Mouse (Mus musculus): Measurements from ENCODE around the gene Mn1.

Gene Mn1

GRCm38 (mm10) chr5:111434342-111434842 is 17.2 kb downstream of the Mn1 start:
- DNase-seq: no peak

- no peak for DNase-seq
Observed at GRCm38 (mm10) chr5:111436260-111436659, 19.1 kb downstream of the Mn1 start.

DNA sequence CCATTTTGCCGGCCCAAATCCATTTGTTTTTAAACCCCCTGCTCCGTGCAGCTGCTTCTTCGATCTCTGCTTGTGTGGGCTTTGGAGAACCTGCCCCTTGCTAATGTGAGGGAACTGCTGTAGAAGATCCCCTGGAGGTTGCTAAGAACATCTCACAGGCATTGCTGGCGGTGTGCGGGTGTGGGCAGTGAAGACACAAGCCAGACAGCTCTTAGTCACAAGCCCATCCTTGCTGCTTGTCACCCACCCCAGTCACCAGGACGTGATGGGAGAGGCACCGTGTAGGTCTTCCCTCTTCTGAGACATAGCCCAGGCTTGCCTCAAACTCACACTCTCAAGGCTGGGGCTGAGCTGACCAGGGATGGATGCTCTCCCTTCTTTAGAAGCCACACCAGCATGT is 20.0 kb downstream of the Mn1 start:
- DNase-seq: no peak

GRCm38 (mm10) chr5:111438336-111438735 is 21.2 kb downstream of the Mn1 start:
- DNase-seq: no peak

- DNase-seq: no peak
Observed at GRCm38 (mm10) chr5:111438821-111439220, 21.7 kb downstream of the Mn1 start.

- DNase-seq: no peak
Observed at GRCm38 (mm10) chr5:111440264-111440663, 23.1 kb downstream of the Mn1 start.

- no peak for DNase-seq
Observed at GRCm38 (mm10) chr5:111442151-111442871, 25.1 kb downstream of the Mn1 start.

DNA sequence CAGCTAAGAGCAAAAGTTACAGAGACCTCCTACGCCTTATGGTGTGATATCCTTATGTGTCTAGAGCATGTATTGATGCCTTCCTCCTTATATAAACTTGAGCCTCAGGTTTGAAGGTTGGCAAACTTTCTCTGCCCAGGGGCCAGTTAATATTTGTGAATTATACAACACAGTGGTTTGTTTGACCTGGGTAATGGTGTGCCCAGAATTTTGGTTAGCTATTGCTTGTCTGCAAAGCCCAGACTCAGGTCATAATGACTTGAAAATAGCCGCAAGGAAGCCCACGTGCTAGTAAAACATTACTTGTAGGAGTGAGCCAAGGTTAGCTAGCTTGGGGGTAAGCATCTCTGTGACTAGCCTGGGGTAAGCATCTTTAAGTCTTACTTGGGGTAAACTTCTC is 26.5 kb downstream of the Mn1 start:
- no peak for DNase-seq

GRCm38 (mm10) chr5:111444361-111444760 is 27.2 kb downstream of the Mn1 start:
- no peak for DNase-seq

DNA sequence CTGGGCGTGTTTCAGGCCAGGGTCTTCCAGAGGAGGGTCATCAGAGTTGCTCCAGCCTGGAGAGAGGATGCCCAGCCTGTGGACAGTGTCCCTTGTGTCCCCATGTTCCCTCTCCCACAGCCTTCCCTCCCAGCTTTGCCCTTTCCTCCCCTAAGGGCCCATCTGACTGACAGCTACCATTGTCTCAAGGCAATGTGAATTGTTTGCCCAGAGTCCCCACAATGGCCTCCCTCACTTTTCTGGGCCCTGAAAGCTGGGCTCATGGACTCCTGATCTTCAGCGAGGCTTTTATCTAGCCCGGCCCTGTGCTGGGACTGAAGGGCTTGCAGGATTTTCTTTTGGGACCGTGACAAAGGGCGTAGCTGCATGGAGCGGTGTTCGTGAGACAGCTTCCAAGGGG is 29.5 kb downstream of the Mn1 start:
- DNase-seq: no peak

DNA sequence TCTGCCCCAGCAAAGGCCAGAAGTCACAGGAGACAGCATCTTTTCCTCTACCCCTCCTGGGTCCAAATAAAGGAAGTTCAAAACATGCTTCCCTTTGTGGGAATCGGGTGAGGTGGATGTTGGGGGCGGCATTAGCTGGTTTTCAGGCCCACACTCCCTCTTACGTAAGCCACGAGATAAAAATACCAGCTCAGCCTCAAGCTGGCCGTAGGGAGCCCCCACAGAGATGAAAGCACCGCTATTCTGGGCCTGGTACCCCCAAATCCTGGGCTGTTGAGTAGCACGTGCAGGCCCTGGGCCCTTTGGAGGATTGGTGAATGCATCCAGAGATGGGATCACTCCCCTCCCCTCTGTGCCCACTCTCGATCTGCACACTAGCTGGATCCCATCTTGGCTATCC is 32.5 kb downstream of the Mn1 start:
- no peak for DNase-seq

DNA sequence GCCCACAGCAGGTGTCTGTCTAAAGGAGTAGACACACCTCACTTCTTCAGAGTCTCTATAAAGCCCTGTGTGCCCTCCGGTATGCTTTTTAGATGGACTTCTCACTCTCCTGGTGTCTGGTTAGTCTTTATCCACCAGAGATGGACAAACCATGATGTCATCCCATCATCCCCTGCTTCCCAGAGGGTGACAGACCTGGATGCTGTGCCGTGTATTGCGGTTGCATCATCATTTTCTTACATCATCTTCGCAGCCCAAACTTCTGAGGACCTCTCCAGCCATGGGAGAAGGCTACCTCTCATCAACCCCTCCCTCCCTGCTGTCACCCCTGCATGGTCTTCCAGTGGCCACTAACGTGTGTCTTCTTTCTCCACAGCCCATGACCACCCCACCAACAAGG is 37.1 kb downstream of the Mn1 start:
- DNase-seq: no peak

- no peak for DNase-seq
Observed at GRCm38 (mm10) chr5:111454876-111455275, 37.7 kb downstream of the Mn1 start.

GRCm38 (mm10) chr5:111458675-111459074 is 41.5 kb downstream of the Mn1 start:
- DNase-seq: no peak

- no peak for DNase-seq
Observed at GRCm38 (mm10) chr5:111465811-111466299, 48.7 kb downstream of the Mn1 start.

- DNase-seq: no peak
Observed at GRCm38 (mm10) chr5:111466429-111466828, 49.3 kb downstream of the Mn1 start.

- DNase-seq: no peak
Observed at GRCm38 (mm10) chr5:111467699-111468098, 50.5 kb downstream of the Mn1 start.

DNA sequence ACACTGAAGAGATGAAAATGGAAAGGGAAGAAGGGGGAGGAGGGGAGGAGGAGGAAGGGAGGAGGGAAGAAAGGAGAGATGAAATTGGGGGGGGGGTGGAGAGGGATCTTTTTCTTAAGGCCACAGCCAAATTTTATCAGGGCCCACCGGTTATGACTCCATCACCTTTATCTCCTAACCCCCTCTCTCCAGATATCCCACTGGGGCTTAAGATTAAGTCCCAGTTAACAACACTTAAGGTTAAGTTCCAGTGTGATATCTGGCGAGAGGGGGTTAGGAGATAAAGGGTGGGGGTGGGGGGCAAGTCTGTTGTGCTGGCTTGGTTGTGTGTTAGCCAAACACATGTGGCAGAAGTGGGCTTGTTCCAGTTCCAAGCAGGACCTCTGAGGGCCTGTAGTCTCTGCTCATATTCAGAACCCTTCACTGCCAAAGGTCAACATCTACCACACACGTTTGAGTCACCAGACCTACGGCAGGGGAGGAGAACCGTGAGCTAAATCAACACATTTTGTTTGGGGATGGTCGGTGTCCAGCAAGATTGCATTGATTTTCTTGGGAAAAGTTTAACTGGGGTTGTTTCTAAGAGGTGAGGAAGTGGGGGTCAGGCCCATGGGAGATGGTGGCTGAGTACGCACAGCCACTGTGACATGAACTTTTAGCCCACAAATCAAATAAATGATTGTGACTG is 52.2 kb downstream of the Mn1 start:
- no peak for DNase-seq

- DNase-seq: no peak
Observed at GRCm38 (mm10) chr5:111470875-111471274, 53.7 kb downstream of the Mn1 start.

DNA sequence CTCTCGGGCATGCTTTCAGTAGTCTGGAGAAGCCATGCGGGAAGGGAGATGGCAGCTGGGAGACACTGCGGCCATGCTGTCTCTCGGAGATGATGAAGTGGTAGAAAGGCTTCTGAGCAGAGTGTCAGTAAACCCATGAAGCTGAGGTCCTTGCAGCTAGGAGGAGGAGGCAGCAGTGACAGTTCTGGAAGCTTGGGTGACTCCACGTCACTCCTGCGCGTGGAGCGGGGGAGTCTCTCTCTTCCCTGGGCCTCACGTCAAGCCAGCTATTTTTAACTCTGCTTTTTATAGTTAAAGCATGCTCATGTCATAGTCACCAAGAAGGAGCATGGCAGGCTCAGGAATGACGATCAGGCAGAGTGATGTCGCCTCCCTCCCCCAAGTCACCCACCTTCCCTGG is 56.3 kb downstream of the Mn1 start:
- no peak for DNase-seq

GRCm38 (mm10) chr5:111475721-111476120 is 58.6 kb downstream of the Mn1 start:
- no peak for DNase-seq

- no peak for DNase-seq
Observed at GRCm38 (mm10) chr5:111476141-111476540, 59.0 kb downstream of the Mn1 start.

- DNase-seq: no peak
Observed at GRCm38 (mm10) chr5:111485907-111486306, 68.7 kb downstream of the Mn1 start.

DNA sequence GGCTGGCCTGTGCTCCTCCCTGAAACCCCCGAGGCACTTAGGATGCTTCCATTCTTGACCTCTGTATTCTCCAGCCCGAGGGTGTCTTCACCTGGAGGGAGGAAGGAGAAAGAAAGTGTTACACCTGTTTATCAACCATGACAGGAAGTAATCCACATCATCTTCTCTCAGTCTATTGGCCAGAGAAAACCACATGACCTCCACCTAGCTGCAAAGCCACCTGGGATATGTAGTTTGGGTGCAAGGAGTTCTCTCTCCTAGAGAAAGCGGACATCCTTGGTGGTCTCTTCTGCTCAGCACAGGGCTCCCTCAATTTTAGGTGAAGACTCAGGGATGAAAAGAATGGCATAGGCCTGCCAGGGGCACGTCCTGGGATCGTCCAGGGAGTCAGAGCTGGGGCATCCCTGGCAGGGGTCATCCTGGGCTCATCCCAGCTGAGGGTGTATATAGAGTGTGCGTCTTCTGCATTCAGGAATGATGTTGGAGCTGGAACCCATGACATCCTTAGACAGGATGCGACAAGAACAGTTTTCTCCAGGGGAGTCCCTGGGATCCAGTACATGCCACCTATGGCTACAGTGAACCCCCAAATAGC is 72.0 kb downstream of the Mn1 start:
- no peak for DNase-seq

Data from cerebellum, adult 18-20 months (tissue).